Mouse (Mus musculus) urinary bladder, postnatal 14 days (tissue): ENCODE measurements around the gene Adipor1.
A peak's percentile ranks its signal among the peaks of the same experiment; 100 is the strongest.
"Not testable (repeated sequence)": the region's sequence is repeated elsewhere in the genome, so short reads cannot be mapped to it uniquely, and the experiment has no call there.

Experiments
- DNase-seq: peaks from one replicate; pipeline ENCODE4 v3.0.0; 2021; ENCODE audit warnings: low spot score

The Adipor1 gene

GRCm38 (mm10) chr1:134419751-134420458 is 4.7 kb downstream of the Adipor1 start:
- peak; percentile 20 for DNase-seq

- no peak for DNase-seq
Measured at GRCm38 (mm10) chr1:134423911-134424310, 8.7 kb downstream of the Adipor1 start.

GRCm38 (mm10) chr1:134426289-134426688 is 11.1 kb downstream of the Adipor1 start:
- DNase-seq: no peak

- DNase-seq: peak; percentile 42
Measured at GRCm38 (mm10) chr1:134433002-134433401, 17.8 kb downstream of the Adipor1 start.

- DNase-seq: no peak
Measured at GRCm38 (mm10) chr1:134433473-134433872, 18.3 kb downstream of the Adipor1 start.

- DNase-seq: no peak
Measured at GRCm38 (mm10) chr1:134435414-134435813, 20.2 kb downstream of the Adipor1 start.

- DNase-seq: no peak
Measured at GRCm38 (mm10) chr1:134440437-134440836, 25.3 kb downstream of the Adipor1 start.

GRCm38 (mm10) chr1:134441737-134442136 is 26.6 kb downstream of the Adipor1 start:
- DNase-seq: not testable (repeated sequence)

- DNase-seq: no peak
Measured at GRCm38 (mm10) chr1:134442394-134442793, 27.2 kb downstream of the Adipor1 start.

- DNase-seq: not testable (repeated sequence)
Measured at GRCm38 (mm10) chr1:134443288-134443687, 28.1 kb downstream of the Adipor1 start.

GRCm38 (mm10) chr1:134445418-134445817 is 30.2 kb downstream of the Adipor1 start:
- no peak for DNase-seq

GRCm38 (mm10) chr1:134448537-134448936 is 33.4 kb downstream of the Adipor1 start:
- not testable (repeated sequence) for DNase-seq

GRCm38 (mm10) chr1:134450201-134450600 is 35.0 kb downstream of the Adipor1 start:
- DNase-seq: no peak

GRCm38 (mm10) chr1:134450986-134451385 is 35.8 kb downstream of the Adipor1 start:
- DNase-seq: peak; percentile 45

- DNase-seq: peak; percentile 95
Measured at GRCm38 (mm10) chr1:134454904-134455824, 40.0 kb downstream of the Adipor1 start, which contains the start of gene Klhl12. Gene Klhl12 (plus strand): TSS chr1:134455531.

- DNase-seq: no peak
Measured at GRCm38 (mm10) chr1:134456060-134456459, 40.9 kb downstream of the Adipor1 start.

GRCm38 (mm10) chr1:134458139-134458727 is 43.1 kb downstream of the Adipor1 start:
- DNase-seq: no peak

GRCm38 (mm10) chr1:134460294-134461284 is 45.4 kb downstream of the Adipor1 start:
- no peak for DNase-seq
